Mouse (Mus musculus) testis, adult 2 months (tissue): Measurements from ENCODE around the gene Nfib.

Source experiments
- CTCF ChIP-seq: fragments of 200-500 bp; IDR thresholded peaks from 2 replicates; pipeline ENCODE4 v1.5.1; 2012; ENCODE audit warnings: low read depth, mild to moderate bottlenecking, inconsistent platforms, low read length, moderate library complexity; ENCODE audit not compliant: control insufficient read depth, insufficient read depth, insufficient replicate concordance
- POLR2A ChIP-seq: fragments of 200-500 bp; IDR thresholded peaks from 2 replicates; pipeline ENCODE4 v1.6.1; 2012; ENCODE audit warnings: low read depth, mild to moderate bottlenecking, inconsistent platforms, low read length, moderate library complexity; ENCODE audit not compliant: control insufficient read depth

- TF ChIP-seq POLR2A: no peak
- TF ChIP-seq CTCF: no peak
Observed at GRCm38 (mm10) chr4:82724058-82724457, 18.5 kb upstream of the Nfib start.
